Mouse (Mus musculus) heart, embryonic 14.5 days (tissue): ENCODE data around the gene Cfc1. TPM values are rescaled to one million over a fixed set of nuclear protein-coding genes. Genes with fewer than 3 reads are reported as not detected.

ENCODE experiments used
- ATAC-seq: fragments of 200-750 bp; cut with Nextera tagmentation; 2 replicates; pipeline ENCODE4 v1.8.0; 2017; ENCODE audit warnings: low read depth, moderate TSS enrichment; ENCODE audit not compliant: insufficient number of reproducible peaks, insufficient read depth, low FRiP score
- H3K27ac ChIP-seq, 2 experiments: fragments of 200-500 bp in 1 of 2; fragments of 300-500 bp in 1 of 2; sonication (generic) in 1 of 2; replicated peaks in 1 of 2; 2 replicates each; pipeline ENCODE4 v1.5.1; 2012 to 2014; ENCODE audit warnings: low read depth in 2 of 2, low read length in 2 of 2, control low read depth in 1 of 2, mild to moderate bottlenecking in 1 of 2, mixed read lengths in 1 of 2; ENCODE audit not compliant: control insufficient read depth in 1 of 2, insufficient read depth in 1 of 2
- H3K27me3 ChIP-seq: fragments of 300-500 bp; sonication (generic); 2 replicates; pipeline ENCODE4 v1.6.1; 2014; ENCODE audit warnings: mild to moderate bottlenecking, low read length, control low read depth; ENCODE audit not compliant: control insufficient read depth, insufficient read depth
- H3K36me3 ChIP-seq: fragments of 300-500 bp; sonication (generic); 2 replicates; pipeline ENCODE4 v1.6.1; 2014; ENCODE audit warnings: mild to moderate bottlenecking, control low read depth, low read length, mixed read lengths; ENCODE audit not compliant: control insufficient read depth, insufficient read depth
- H3K4me1 ChIP-seq, 2 experiments: fragments of 200-500 bp in 1 of 2; fragments of 300-500 bp in 1 of 2; sonication (generic) in 1 of 2; 2 replicates each; pipeline ENCODE4 v1.6.1; 2012 to 2014; ENCODE audit warnings: low read length in 2 of 2, control low read depth in 1 of 2, mixed read lengths in 1 of 2; ENCODE audit not compliant: control insufficient read depth in 2 of 2, insufficient read depth in 2 of 2
- H3K4me2 ChIP-seq: fragments of 300-500 bp; sonication (generic); 2 replicates; pipeline ENCODE4 v1.6.1; 2014; ENCODE audit warnings: mild to moderate bottlenecking, low read length
- H3K4me3 ChIP-seq, 2 experiments: fragments of 200-500 bp in 1 of 2; fragments of 300-500 bp in 1 of 2; sonication (generic) in 1 of 2; 2 replicates each; pipeline ENCODE4 v1.5.1; 2012 to 2014; ENCODE audit warnings: low read length in 2 of 2, mild to moderate bottlenecking in 2 of 2, control low read depth in 1 of 2, low read depth in 1 of 2, moderate library complexity in 1 of 2; ENCODE audit not compliant: control insufficient read depth in 1 of 2, insufficient read depth in 1 of 2
- H3K9ac ChIP-seq: fragments of 300-500 bp; sonication (generic); 2 replicates; pipeline ENCODE4 v1.6.1; 2014; ENCODE audit warnings: mild to moderate bottlenecking, low read length
- H3K9me3 ChIP-seq: fragments of 300-500 bp; sonication (generic); 2 replicates; pipeline ENCODE4 v1.6.1; 2016; ENCODE audit warnings: low read length, control low read depth; ENCODE audit not compliant: control insufficient read depth
- WGBS: fragments of 180-500 bp; shearing (Covaris S2); extraction: QIAGEN DNeasy Blood & Tissue Kit; methylation state at CpG from one replicate; pipeline ENCODE4 v1.1.7; 2014; 5-methylcytosine and 5-hydroxymethylcytosine counted together
- polyA plus RNA-seq: library from polyadenylated mRNA; unstranded; fragments of >200 nt; fragmentation: Nextera tagmentation; extraction: Ambion mirVana; gene quantifications from 2 replicates; pipeline ENCODE4 v1.2.1, GENCODE M21; 2014

The Cfc1 gene
- polyA plus RNA-seq, 1 experiment from 2014 or later: not detected

GRCm38 (mm10) chr1:34578851-34579781 lies 43.7 kb downstream of the Cfc1 start, which contains the start of gene Amer3:
Gene Amer3, plus strand, starts transcription at chr1:34579657.
- Histone ChIP-seq H3K27me3 (peaks cover 27% of the 10 kb centered on the region), H3K9ac (no peak within 1 kb of the TSS), H3K4me3 (peak within 1 kb of the TSS; percentile 38 to 39), H3K36me3 (no peaks in the 10 kb centered on the region), H3K4me2 (peak within 1 kb of the TSS; percentile 75), H3K9me3 (no peaks in the 10 kb centered on the region), H3K27ac (no peak within 1 kb of the TSS), H3K4me1 (peaks cover 2 to 5% of the 10 kb centered on the region in 2 experiments; a peak in 1 of 4 replicates)
- ATAC-seq: peak; percentile 83
- WGBS: under 1% methylated on average over 53 of the region's 53 CpGs

DNA sequence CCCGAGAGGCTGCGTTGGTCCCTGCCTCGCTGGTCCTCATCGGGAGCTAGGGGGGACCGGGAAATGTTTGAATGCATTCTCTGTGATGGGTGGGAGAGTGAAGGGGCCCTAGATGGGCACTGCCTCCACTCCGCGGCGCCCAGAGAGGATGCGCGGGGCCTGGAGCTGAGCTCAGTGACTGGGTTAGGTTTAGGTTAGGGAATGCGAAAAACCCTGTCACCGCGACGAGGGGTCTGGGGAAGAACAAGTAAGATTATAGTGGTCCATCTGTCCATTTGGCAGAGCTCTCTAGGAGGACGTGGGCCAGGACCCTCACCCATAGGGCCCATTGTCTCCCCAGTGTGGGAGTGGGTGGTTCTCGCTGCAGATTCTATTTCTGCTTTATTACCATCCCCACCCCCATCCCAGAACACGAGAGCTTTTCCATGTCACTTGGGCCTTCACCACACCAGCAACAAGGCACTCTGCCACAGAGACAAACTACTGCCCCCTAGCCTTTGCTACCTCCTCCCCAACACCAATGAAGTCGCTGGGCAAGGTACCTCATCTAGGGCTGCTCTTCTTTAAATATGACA lies 44.4 kb downstream of the Cfc1 start:
- under 1% methylated on average over 18 of the region's 18 CpGs for WGBS
- H3K4me3 ChIP-seq: peak overlapping the region; percentile 6 to 38; a peak in 2 of 4 replicates
- no peaks in the 10 kb centered on the region for H3K9me3 ChIP-seq
- no peak overlapping the region for H3K9ac ChIP-seq
- peak; percentile 35; the same call in 1 of the 2 replicates for ATAC-seq
- H3K4me2 ChIP-seq: peak overlapping the region; percentile 75
- peaks cover 27% of the 10 kb centered on the region for H3K27me3 ChIP-seq
- H3K36me3 ChIP-seq: no peaks in the 10 kb centered on the region
- H3K4me1 ChIP-seq: peaks cover 2 to 5% of the 10 kb centered on the region in 2 experiments; a peak in 1 of 4 replicates
- no peak overlapping the region for H3K27ac ChIP-seq

DNA sequence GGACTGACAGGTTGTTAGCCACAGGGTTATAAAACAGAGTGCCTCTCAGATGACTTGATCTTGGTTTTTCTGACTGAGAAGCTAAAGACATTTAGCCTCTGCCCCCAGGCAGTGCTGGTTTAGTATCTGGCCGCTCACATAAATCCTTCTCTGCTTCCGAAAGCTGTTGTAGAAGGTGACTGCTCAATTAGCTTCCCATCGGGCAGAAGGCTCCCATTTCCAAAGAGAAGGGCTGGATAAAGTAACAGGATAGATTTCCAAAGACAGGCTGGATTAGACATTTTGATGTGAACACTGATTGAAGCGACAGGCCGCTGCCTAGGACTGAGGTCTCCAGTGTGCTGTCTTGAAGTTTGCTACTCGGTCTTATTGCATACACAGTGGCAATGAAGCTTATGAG lies 46.8 kb downstream of the Cfc1 start:
- Histone ChIP-seq H3K27me3 (peaks cover 27% of the 10 kb centered on the region), H3K4me1 (peaks cover 2 to 5% of the 10 kb centered on the region in 2 experiments; a peak in 1 of 4 replicates), H3K27ac (no peak overlapping the region), H3K4me3 (no peak overlapping the region), H3K36me3 (no peaks in the 10 kb centered on the region), H3K4me2 (no peak overlapping the region), H3K9me3 (no peaks in the 10 kb centered on the region), H3K9ac (no peak overlapping the region)
- ATAC-seq: no peak
- WGBS: 77% methylated on average over 6 of the region's 6 CpGs

GRCm38 (mm10) chr1:34583821-34584263 lies 48.4 kb downstream of the Cfc1 start:
- Histone ChIP-seq H3K27me3 (peaks cover 17% of the 10 kb centered on the region), H3K36me3 (no peaks in the 10 kb centered on the region), H3K4me2 (no peak overlapping the region), H3K4me3 (no peak overlapping the region), H3K4me1 (peaks cover 2 to 4% of the 10 kb centered on the region in 2 experiments; a peak in 1 of 4 replicates), H3K27ac (no peak overlapping the region), H3K9ac (no peak overlapping the region), H3K9me3 (no peaks in the 10 kb centered on the region)
- ATAC-seq: no peak
- 30% methylated on average over 4 of the region's 4 CpGs for WGBS

DNA sequence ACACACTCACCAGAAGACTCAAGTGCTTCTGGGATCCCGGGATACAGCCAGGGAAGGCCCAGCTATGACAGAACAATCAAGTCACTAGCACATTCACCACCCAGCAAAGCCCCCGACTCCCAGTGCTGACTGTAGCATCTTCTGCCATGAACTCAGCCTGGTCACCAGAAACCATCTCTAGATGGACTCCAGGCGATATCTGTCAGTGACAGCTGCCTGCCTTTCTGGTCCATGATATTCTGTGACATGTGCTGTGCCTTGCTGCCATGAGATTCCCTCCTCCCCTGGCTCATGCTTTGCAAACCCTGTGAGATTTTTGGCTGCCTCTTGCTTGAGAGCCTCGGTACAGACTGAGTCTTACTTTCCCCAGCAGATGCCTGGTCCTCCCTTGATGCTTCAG lies 49.3 kb downstream of the Cfc1 start:
- Histone ChIP-seq H3K4me2 (no peak overlapping the region), H3K4me3 (no peak overlapping the region), H3K27ac (no peak overlapping the region), H3K9ac (no peak overlapping the region), H3K36me3 (no peaks in the 10 kb centered on the region), H3K27me3 (peaks cover 11% of the 10 kb centered on the region), H3K9me3 (no peaks in the 10 kb centered on the region), H3K4me1 (no peaks in the 10 kb centered on the region)
- ATAC-seq: no peak
- 60% methylated on average over 4 of the region's 4 CpGs for WGBS

GRCm38 (mm10) chr1:34587298-34588096 lies 52.0 kb downstream of the Cfc1 start:
- Histone ChIP-seq H3K4me1 (no peaks in the 10 kb centered on the region), H3K27me3 (no peaks in the 10 kb centered on the region), H3K4me2 (no peak overlapping the region), H3K36me3 (no peaks in the 10 kb centered on the region), H3K9me3 (no peaks in the 10 kb centered on the region), H3K9ac (no peak overlapping the region), H3K27ac (no peak overlapping the region), H3K4me3 (no peak overlapping the region)
- no peak for ATAC-seq
- WGBS: 75% methylated on average over 22 of the region's 22 CpGs
